1 mouse cellular context compared by ENCODE assay signal in the genomic region with DNA sequence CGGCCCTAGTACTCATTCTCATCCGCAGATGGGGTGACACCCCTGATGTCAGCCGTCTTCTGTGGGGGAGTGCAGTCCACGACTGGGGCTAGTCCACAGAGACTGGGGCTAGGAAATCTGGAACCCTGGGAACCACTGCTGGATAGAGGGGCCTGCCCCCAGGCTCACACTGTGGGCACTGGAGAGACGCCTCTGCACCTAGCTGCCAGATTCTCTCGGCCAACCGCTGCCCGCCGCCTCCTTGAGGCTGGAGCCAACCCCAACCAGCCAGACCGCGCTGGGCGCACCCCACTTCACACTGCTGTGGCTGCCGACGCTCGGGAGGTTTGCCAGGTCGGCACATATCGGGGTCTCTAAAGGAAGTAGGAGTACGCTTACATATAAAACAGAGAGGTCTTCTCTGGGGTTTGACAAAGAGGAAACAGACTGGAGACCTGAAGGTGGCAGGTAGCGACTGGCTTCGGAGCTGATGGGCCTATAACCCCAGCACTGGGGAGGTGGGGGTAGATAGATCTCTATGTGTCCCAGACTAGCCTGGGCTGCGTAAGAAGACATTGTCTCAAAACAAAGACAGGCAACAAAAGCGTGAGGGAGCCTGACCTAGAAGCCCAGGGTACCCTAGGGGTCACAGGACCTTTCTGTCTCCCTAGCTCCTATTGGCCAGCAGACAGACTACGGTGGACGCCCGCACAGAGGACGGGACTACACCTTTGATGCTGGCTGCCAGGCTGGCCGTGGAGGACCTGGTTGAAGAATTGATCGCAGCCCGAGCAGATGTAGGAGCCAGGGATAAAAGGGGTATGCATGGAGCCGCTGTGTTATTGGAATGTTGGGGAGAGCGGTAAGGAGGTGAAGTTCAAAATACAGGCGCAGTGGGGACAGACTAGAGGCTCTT.
TF ChIP-seq lines count a peak whose summit lies in the region.

No protein-coding gene starts in this region.

TF ChIP-seq in ES-E14, 5 proteins besides CTCF, POLR2A, EP300 and RAD21:
- no peak for TF ChIP-seq ZC3H11A (IDR thresholded peaks at IDR 0.05; ENCODE audit: borderline replicate concordance, low read depth, low read length)
- no peak for TF ChIP-seq CHD2 (IDR thresholded peaks at IDR 0.05; ENCODE audit: low read depth, low read length)
- no peak for TF ChIP-seq ZNF384 (IDR thresholded peaks at IDR 0.05; ENCODE audit: low read depth, low read length)
- TF ChIP-seq HCFC1 (IDR thresholded peaks at IDR 0.05; ENCODE audit: borderline replicate concordance, insufficient read depth, low read length), result no peak
- TF ChIP-seq MAFK (IDR thresholded peaks at IDR 0.05; ENCODE audit: insufficient read depth, low read depth, low read length), result no peak
